Mouse (Mus musculus) heart, postnatal 14 days (tissue): ENCODE measurements at regions not wholly inside any gene's neighbourhood (a gene's known extent, or its start where the extent isn't known, plus 50 kb on each side); places are given as distances from the start of the nearest gene placed in this dataset.

ENCODE experiments used
- DNase-seq, 2 experiments: peaks; one replicate each; pipeline ENCODE4 v3.0.0; 2021 to 2022
- intact Hi-C: fragments of 180-260 bp; cut with DNase I; formaldehyde crosslinking; loops from one replicate; pipeline ENCODE4 v1.15.1; 2025

- DNase-seq, result no peak
- intact Hi-C loops, result no loop called here
Observed at GRCm38 (mm10) chr13:35380224-35381009, 279.2 kb upstream of the Cdyl start.

- intact Hi-C loops, result no loop called here
- no peak for DNase-seq
Observed at GRCm38 (mm10) chr13:35381641-35382040, 278.0 kb upstream of the Cdyl start.

- intact Hi-C loops, result no loop called here
- no peak for DNase-seq
Observed at GRCm38 (mm10) chr13:35383000-35383623, 276.5 kb upstream of the Cdyl start.

- DNase-seq, result peak; percentile 34 to 70
- intact Hi-C loops, result no loop called here
Observed at GRCm38 (mm10) chr13:35383624-35384018, 276.0 kb upstream of the Cdyl start.

- intact Hi-C loops, result no loop called here
- no peak for DNase-seq
Observed at GRCm38 (mm10) chr13:35388380-35388779, 271.3 kb upstream of the Cdyl start.

- intact Hi-C loops, result no loop called here
- no peak for DNase-seq
Observed at GRCm38 (mm10) chr13:35389781-35390525, 269.7 kb upstream of the Cdyl start.

GRCm38 (mm10) chr13:35390526-35390880, 269.1 kb upstream of the Cdyl start:
- DNase-seq, result no peak
- intact Hi-C loops, result no loop called here

- no peak for DNase-seq
Observed at GRCm38 (mm10) chr13:35392167-35392566, 267.5 kb upstream of the Cdyl start.

GRCm38 (mm10) chr13:35395192-35395591, 264.4 kb upstream of the Cdyl start:
- intact Hi-C loops, result no loop called here
- DNase-seq, result no peak

More at GRCm38 (mm10) chr13:35392167-35392566, 267.5 kb upstream of the Cdyl start:
- intact Hi-C loops, result no loop called here

GRCm38 (mm10) chr13:35395630-35396029, 264.0 kb upstream of the Cdyl start:
- peak in 1 of 2 experiments; percentile 31 for DNase-seq

GRCm38 (mm10) chr13:35397166-35397565, 262.5 kb upstream of the Cdyl start:
- DNase-seq, result no peak
- intact Hi-C loops, result no loop called here

More at GRCm38 (mm10) chr13:35395630-35396029, 264.0 kb upstream of the Cdyl start:
- intact Hi-C loops, result no loop called here

- DNase-seq, result no peak
- intact Hi-C loops, result no loop called here
Observed at GRCm38 (mm10) chr13:35398192-35398591, 261.4 kb upstream of the Cdyl start.

- intact Hi-C loops, result no loop called here
- DNase-seq, result no peak
Observed at GRCm38 (mm10) chr13:35402856-35403255, 256.8 kb upstream of the Cdyl start.

- intact Hi-C loops, result no loop called here
- DNase-seq, result no peak
Observed at GRCm38 (mm10) chr13:35404428-35404827, 255.2 kb upstream of the Cdyl start.

GRCm38 (mm10) chr13:35405384-35405783, 254.2 kb upstream of the Cdyl start:
- DNase-seq, result no peak
- intact Hi-C loops, result no loop called here

GRCm38 (mm10) chr13:35417500-35417899, 242.1 kb upstream of the Cdyl start:
- intact Hi-C loops, result no loop called here
- no peak for DNase-seq

GRCm38 (mm10) chr13:35420076-35420475, 239.6 kb upstream of the Cdyl start:
- no peak for DNase-seq
- intact Hi-C loops, result no loop called here

- intact Hi-C loops, result no loop called here
- no peak for DNase-seq
Observed at GRCm38 (mm10) chr13:35426061-35426460, 233.6 kb upstream of the Cdyl start.

GRCm38 (mm10) chr13:35435173-35435572, 224.5 kb upstream of the Cdyl start:
- intact Hi-C loops, result no loop called here
- no peak for DNase-seq

- no peak for DNase-seq
- intact Hi-C loops, result no loop called here
Observed at GRCm38 (mm10) chr13:35447661-35448060, 212.0 kb upstream of the Cdyl start.

- no peak for DNase-seq
- intact Hi-C loops, result no loop called here
Observed at GRCm38 (mm10) chr13:35452420-35452819, 207.2 kb upstream of the Cdyl start.
